Mouse (Mus musculus): ENCODE results near the gene Cplx3. TPM values are rescaled to one million over a fixed set of nuclear protein-coding genes. Genes with fewer than 3 reads are reported as not detected.

Cplx3 gene
- polyA plus RNA-seq, 2 experiments, result not detected

DNA sequence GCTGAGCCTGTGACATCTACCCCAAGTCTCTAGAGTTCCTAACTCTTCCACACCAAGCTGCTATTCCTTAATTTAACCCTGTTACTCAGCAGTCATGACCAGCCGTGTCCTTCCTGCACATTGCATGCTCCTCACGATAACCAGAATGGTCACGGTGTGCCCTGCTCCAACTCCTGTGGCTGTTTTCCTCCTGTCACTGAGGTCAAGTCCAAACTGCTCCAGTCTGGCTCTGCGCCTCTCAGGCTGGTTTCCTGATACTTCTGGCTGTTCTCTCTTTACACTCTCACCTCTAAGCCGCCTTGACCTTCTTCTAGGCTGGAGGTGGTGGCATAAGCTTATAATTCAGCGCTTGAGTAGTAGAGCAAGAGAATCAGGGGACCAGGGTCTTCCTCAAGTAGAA lies 37.6 kb downstream of the Cplx3 start:
- 83% methylated on average over 6 of the region's 6 CpGs for WGBS (ENCODE audit: insufficient replicate concordance)
- ATAC-seq (ENCODE audit: insufficient read depth) (no peak), DNase-seq (ENCODE audit: low read depth in 3 of 3, low spot score in 3 of 3) (no peak)
- no peak for TF ChIP-seq EP300 (IDR thresholded peaks at IDR 0.05; ENCODE audit: low read depth)
- no peak for TF ChIP-seq CTCF (IDR thresholded peaks at IDR 0.05; ENCODE audit: low read depth)
- H3K9ac ChIP-seq (replicated peaks), result no peak overlapping the region
- no peak overlapping the region for H3K27ac ChIP-seq
- no peak overlapping the region for H3K4me2 ChIP-seq (ENCODE audit: low read depth)
- no peak overlapping the region for H3K4me3 ChIP-seq (ENCODE audit: insufficient read depth in 1 of 2, low read depth in 2 of 2, low read length in 2 of 2)
- H3K4me1 ChIP-seq (replicated peaks; ENCODE audit: control insufficient read depth in 2 of 2, insufficient read depth in 2 of 2, low read length in 1 of 2), result no peaks in the 10 kb centered on the region
- H3K27me3 ChIP-seq (ENCODE audit: control insufficient read depth, insufficient read depth, low read length), result no peaks in the 10 kb centered on the region
- H3K36me3 ChIP-seq (replicated peaks; ENCODE audit: control insufficient read depth, insufficient read depth, low read depth), result 0 out of 2 replicates have a peak, but pooled peaks cover 2% of the 10 kb centered on the region
- no peaks in the 10 kb centered on the region for H3K9me3 ChIP-seq (ENCODE audit: control insufficient read depth, low read length)

DNA sequence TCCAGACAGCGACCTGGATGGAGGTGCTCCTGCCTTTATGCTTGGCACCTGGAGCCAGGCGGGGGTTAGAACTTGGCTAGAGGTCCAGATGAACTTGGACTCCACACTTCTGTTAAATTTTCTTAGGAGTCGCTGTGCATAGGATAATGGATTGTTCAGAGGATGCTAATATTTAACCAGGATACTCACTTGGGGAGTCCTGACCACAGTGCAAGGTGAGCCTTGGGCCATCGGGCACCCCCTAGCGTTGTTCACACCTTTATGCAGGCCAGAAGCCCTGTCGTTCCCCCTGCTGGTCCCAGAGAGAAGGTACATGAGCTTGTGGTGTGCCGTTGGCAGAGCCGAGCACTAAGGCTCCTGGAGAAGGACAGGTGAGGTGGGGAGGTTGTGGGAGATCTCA lies 39.2 kb downstream of the Cplx3 start:
- Histone ChIP-seq H3K27me3 (ENCODE audit: control insufficient read depth, insufficient read depth, low read length) (no peaks in the 10 kb centered on the region), H3K4me2 (ENCODE audit: low read depth) (no peak overlapping the region), H3K4me3 (ENCODE audit: insufficient read depth in 1 of 2, low read depth in 2 of 2, low read length in 2 of 2) (no peak overlapping the region), H3K9me3 (ENCODE audit: control insufficient read depth, low read length) (no peaks in the 10 kb centered on the region), H3K27ac (no peak overlapping the region), H3K36me3 (replicated peaks; ENCODE audit: control insufficient read depth, insufficient read depth, low read depth) (0 out of 2 replicates have a peak, but pooled peaks cover 2% of the 10 kb centered on the region), H3K9ac (replicated peaks) (no peak overlapping the region), H3K4me1 (replicated peaks; ENCODE audit: control insufficient read depth in 2 of 2, insufficient read depth in 2 of 2, low read length in 1 of 2) (peaks cover 4 to 6% of the 10 kb centered on the region in 2 experiments)
- ATAC-seq (ENCODE audit: insufficient read depth), result no peak
- WGBS (ENCODE audit: insufficient replicate concordance), result 62% methylated on average over 8 of the region's 8 CpGs
- no peak for DNase-seq (ENCODE audit: low read depth in 3 of 3, low spot score in 3 of 3)
- TF ChIP-seq CTCF (IDR thresholded peaks at IDR 0.05; ENCODE audit: low read depth) (peak; percentile 62), EP300 (IDR thresholded peaks at IDR 0.05; ENCODE audit: low read depth) (no peak)

DNA sequence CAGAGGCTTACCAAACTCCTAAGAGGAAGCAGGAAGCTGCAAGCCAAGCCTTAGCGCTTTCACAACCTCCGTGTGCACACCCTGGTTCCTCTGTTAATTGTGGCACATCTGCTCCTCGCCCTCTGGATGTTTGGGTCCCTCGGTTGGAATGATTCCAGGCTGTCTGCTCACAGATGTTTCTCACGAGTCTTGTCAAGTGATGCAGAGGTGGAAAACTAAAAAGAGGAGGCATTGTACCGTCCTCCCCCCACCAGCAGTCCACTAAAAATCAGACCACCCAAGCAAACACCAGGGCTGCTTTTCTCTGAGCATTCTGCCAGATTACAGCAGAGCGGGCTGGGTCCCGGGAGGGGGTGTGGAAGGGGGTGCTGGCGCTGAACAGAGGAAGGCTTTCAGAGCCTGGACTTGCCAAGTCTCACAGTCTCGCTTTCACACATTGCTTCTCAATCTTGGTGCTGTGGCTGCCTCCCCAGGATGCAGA lies 40.3 kb downstream of the Cplx3 start:
- Histone ChIP-seq H3K4me1 (replicated peaks; ENCODE audit: control insufficient read depth in 2 of 2, insufficient read depth in 2 of 2, low read length in 1 of 2) (peaks cover 11 to 12% of the 10 kb centered on the region in 2 experiments), H3K27ac (no peak overlapping the region), H3K9ac (replicated peaks) (no peak overlapping the region), H3K4me3 (ENCODE audit: insufficient read depth in 1 of 2, low read depth in 2 of 2, low read length in 2 of 2) (no peak overlapping the region), H3K9me3 (ENCODE audit: control insufficient read depth, low read length) (no peaks in the 10 kb centered on the region), H3K36me3 (replicated peaks; ENCODE audit: control insufficient read depth, insufficient read depth, low read depth) (0 out of 2 replicates have a peak, but pooled peaks cover 2% of the 10 kb centered on the region), H3K4me2 (ENCODE audit: low read depth) (no peak overlapping the region), H3K27me3 (ENCODE audit: control insufficient read depth, insufficient read depth, low read length) (no peaks in the 10 kb centered on the region)
- 52% methylated on average over 10 of the region's 10 CpGs for WGBS (ENCODE audit: insufficient replicate concordance)
- ATAC-seq (ENCODE audit: insufficient read depth) (no peak), DNase-seq (ENCODE audit: low read depth in 3 of 3, low spot score in 3 of 3) (no peak)
- no peak for TF ChIP-seq EP300 (IDR thresholded peaks at IDR 0.05; ENCODE audit: low read depth)
- no peak for TF ChIP-seq CTCF (IDR thresholded peaks at IDR 0.05; ENCODE audit: low read depth)

DNA sequence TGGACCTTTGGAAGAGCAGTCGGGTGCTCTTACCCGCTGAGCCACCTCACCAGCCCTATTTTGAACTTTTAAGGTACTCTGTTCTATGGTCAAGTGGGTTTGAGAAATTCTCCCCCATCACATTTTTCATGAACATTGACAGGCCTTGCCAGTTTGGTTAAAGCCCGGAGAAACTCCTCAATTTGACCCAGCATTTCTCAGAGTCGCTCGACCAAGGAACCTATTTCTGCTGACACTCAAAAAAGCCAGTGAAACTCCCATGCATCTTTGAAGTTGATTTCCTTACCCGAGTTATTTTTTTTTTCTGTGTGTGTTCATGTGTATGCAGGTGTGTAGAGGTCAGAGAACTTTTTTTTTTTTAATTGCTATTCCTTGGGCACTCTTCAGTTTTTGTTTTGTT lies 41.5 kb downstream of the Cplx3 start:
- no peak overlapping the region for H3K4me3 ChIP-seq (ENCODE audit: insufficient read depth in 1 of 2, low read depth in 2 of 2, low read length in 2 of 2)
- DNase-seq (ENCODE audit: low read depth in 3 of 3, low spot score in 3 of 3) (no peak), ATAC-seq (ENCODE audit: insufficient read depth) (no peak)
- no peaks in the 10 kb centered on the region for H3K9me3 ChIP-seq (ENCODE audit: control insufficient read depth, low read length)
- H3K9ac ChIP-seq (replicated peaks), result no peak overlapping the region
- no peaks in the 10 kb centered on the region for H3K27me3 ChIP-seq (ENCODE audit: control insufficient read depth, insufficient read depth, low read length)
- peaks cover 16 to 18% of the 10 kb centered on the region in 2 experiments for H3K4me1 ChIP-seq (replicated peaks; ENCODE audit: control insufficient read depth in 2 of 2, insufficient read depth in 2 of 2, low read length in 1 of 2)
- 75% methylated on average over 6 of the region's 6 CpGs for WGBS (ENCODE audit: insufficient replicate concordance)
- H3K27ac ChIP-seq, result no peak overlapping the region
- no peaks in the 10 kb centered on the region for H3K36me3 ChIP-seq (replicated peaks; ENCODE audit: control insufficient read depth, insufficient read depth, low read depth)
- no peak overlapping the region for H3K4me2 ChIP-seq (ENCODE audit: low read depth)
- TF ChIP-seq EP300 (IDR thresholded peaks at IDR 0.05; ENCODE audit: low read depth) (no peak), CTCF (IDR thresholded peaks at IDR 0.05; ENCODE audit: low read depth) (no peak)

DNA sequence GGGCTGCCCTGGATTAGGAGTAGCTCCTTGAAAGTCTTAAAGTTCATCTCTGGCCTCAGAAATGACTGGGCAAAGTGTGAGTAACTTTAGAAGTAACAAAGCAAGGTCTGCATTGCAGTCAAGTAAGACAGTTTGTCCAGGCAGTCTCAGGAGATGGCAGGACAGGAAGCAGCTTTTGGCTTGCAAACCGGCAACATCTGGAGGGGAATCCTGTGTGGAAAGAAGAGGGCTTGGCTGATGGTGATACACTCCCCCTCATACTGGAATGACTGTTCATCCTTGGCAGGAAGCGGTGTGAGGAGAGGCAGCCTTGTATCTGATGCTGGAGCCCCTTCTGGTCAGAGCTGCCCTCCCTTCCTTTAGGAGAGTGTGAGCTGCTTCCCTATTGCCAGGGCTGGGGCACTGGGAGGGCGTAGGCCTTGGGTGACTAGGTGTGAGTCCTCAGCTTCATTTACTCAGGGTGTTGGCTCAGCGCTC lies 43.1 kb downstream of the Cplx3 start:
- H3K4me2 ChIP-seq (ENCODE audit: low read depth), result peak overlapping the region; percentile 88
- WGBS (ENCODE audit: insufficient replicate concordance), result 37% methylated on average over 4 of the region's 4 CpGs
- H3K9me3 ChIP-seq (ENCODE audit: control insufficient read depth, low read length), result no peaks in the 10 kb centered on the region
- no peak for DNase-seq (ENCODE audit: low read depth in 3 of 3, low spot score in 3 of 3)
- no peak overlapping the region; the same call in 1 of the 2 replicates for H3K9ac ChIP-seq (replicated peaks)
- no peak for TF ChIP-seq CTCF (IDR thresholded peaks at IDR 0.05; ENCODE audit: low read depth)
- no peak for TF ChIP-seq EP300 (IDR thresholded peaks at IDR 0.05; ENCODE audit: low read depth)
- peaks cover 16 to 18% of the 10 kb centered on the region in 2 experiments for H3K4me1 ChIP-seq (replicated peaks; ENCODE audit: control insufficient read depth in 2 of 2, insufficient read depth in 2 of 2, low read length in 1 of 2)
- no peaks in the 10 kb centered on the region for H3K27me3 ChIP-seq (ENCODE audit: control insufficient read depth, insufficient read depth, low read length)
- no peaks in the 10 kb centered on the region for H3K36me3 ChIP-seq (replicated peaks; ENCODE audit: control insufficient read depth, insufficient read depth, low read depth)
- H3K27ac ChIP-seq, result no peak overlapping the region
- ATAC-seq (ENCODE audit: insufficient read depth), result no peak
- H3K4me3 ChIP-seq (ENCODE audit: insufficient read depth in 1 of 2, low read depth in 2 of 2, low read length in 2 of 2), result no peak overlapping the region
